Mouse (Mus musculus) cerebellum, adult 2 months (tissue): Measurements from ENCODE around the gene Kynu. TPM values are rescaled to one million over a fixed set of nuclear protein-coding genes. Genes with fewer than 3 reads are reported as not detected.

Source experiments
- DNase-seq, 2 experiments: peaks; one replicate each; pipeline ENCODE4 v3.0.0; 2021
- H3K27ac ChIP-seq: fragments of 200-500 bp; 2 replicates; pipeline ENCODE4 v1.5.1; 2012; ENCODE audit warnings: low read length, control low read depth, inconsistent platforms; ENCODE audit not compliant: insufficient read depth
- H3K27me3 ChIP-seq: fragments of 200-500 bp; 2 replicates; pipeline ENCODE4 v1.6.1; 2012; ENCODE audit warnings: inconsistent platforms, mild to moderate bottlenecking, low read length, moderate library complexity; ENCODE audit not compliant: control insufficient read depth, insufficient read depth
- H3K4me1 ChIP-seq: fragments of 200-500 bp; 2 replicates; pipeline ENCODE4 v1.6.1; 2011; ENCODE audit warnings: low read length; ENCODE audit not compliant: control insufficient read depth, insufficient read depth
- H3K4me3 ChIP-seq: fragments of 200-500 bp; replicated peaks from 2 replicates; pipeline ENCODE3; 2011; ENCODE audit warnings: mild to moderate bottlenecking, low read depth, low read length, control low read depth; ENCODE audit not compliant: insufficient read depth
- CTCF ChIP-seq: fragments of 200-500 bp; IDR thresholded peaks from 2 replicates; pipeline ENCODE4 v1.5.1; 2011; ENCODE audit warnings: low read depth, mild to moderate bottlenecking, control low read depth, low read length, moderate library complexity, borderline replicate concordance; ENCODE audit not compliant: insufficient read depth
- POLR2A ChIP-seq: fragments of 200-500 bp; IDR thresholded peaks from 2 replicates; pipeline ENCODE4 v1.6.1; 2011; ENCODE audit warnings: low read length, control low read depth, borderline replicate concordance; ENCODE audit not compliant: insufficient read depth
- WGBS: fragments of 180-500 bp; shearing (Covaris S2); methylation state at CpG from one replicate; pipeline ENCODE4 v1.1.7; 2018; 5-methylcytosine and 5-hydroxymethylcytosine counted together
- polyA plus RNA-seq: library from polyadenylated mRNA; depleted of rRNA; stranded (reverse); fragments of >200 nt; gene quantifications from 2 replicates; pipeline ENCODE4 v1.2.3, GENCODE M21; 2012; rRNA removed

Kynu gene
- polyA plus RNA-seq, result 0.05 TPM in 2 replicates

DNA sequence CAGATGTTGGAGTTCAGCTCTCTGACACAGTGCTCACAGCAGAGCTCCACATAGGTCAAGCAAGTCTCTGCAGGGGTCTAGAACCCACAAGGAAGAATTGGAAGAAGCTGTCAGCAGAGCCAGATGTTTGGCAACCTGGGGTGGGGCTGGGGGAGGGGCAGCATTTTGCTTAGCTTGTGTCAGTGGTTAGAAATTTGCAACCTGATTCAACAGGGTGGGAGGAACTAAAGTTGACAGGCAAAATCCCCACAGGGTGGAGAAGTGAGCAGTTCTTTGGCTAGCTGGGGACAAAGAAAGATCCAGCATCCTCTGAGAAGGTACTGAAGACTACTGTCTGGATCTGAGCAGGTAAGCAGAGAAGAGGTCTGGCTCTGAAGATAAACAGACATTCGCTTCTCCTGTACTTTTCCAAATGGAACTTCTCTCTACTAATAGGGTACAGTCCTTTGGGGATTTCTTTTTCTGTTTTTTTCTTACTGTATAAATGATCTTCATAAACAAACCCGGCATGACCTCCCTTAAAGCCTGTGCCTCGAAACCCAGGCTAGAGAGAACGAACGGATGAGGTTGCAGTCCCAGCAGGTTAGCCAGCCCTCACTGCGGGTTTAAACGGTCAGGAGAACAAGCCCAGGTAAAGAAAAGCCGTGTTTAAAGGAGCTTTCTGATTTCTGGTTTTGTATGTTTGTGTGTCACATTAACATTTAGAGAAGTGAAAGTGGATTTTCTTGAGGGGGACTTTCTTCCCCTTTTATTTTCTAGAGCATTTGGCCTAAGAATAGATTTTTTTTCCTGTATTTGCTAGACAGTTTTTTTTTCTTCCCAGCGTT lies at the start of gene Kynu:
TSS of gene Kynu (plus strand) at position 268 of the 827 bp plus-strand sequence.
- H3K4me1 ChIP-seq, result no peaks in the 10 kb centered on the region
- WGBS, result 33% methylated on average over 9 of the region's 9 CpGs
- TF ChIP-seq POLR2A, result no peak
- TF ChIP-seq CTCF, result no peak

GRCm38 (mm10) chr2:43506182-43506581 lies 48.9 kb upstream of the Kynu start:
- DNase-seq, result no peak
- TF ChIP-seq CTCF (no peak), POLR2A (no peak)
- H3K4me1 ChIP-seq, result no peaks in the 10 kb centered on the region
- WGBS, result 91% methylated on average over 3 of the region's 3 CpGs
- no peaks in the 10 kb centered on the region for H3K27me3 ChIP-seq
- no peak overlapping the region for H3K4me3 ChIP-seq
- no peak overlapping the region for H3K27ac ChIP-seq

More for the DNA sequence above, at the start of gene Kynu:
- H3K4me3 ChIP-seq, result no peak within 1 kb of the TSS
- no peaks in the 10 kb centered on the region for H3K27me3 ChIP-seq
- no peak for DNase-seq
- no peak within 1 kb of the TSS for H3K27ac ChIP-seq

DNA sequence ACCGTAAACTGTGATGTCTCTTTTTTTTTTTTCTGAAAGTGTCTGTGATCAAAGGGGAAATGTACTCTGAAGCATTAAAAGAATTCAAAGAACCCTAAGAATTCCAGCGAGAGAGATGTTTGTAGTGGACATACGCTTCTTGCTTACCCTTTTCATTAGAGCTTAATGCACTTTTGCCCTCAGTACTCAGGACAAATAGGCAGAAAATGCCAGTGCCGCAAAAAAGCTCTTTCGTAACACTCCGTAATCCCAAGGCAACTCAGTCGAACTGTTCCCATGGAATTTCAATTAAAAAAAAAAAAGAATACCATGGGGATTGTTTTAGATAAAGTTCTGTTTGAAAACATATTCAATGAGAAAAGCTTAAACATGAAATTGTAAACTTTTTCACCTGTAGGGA lies 41.3 kb upstream of the Kynu start:
- H3K4me3 ChIP-seq, result no peak overlapping the region
- 37% methylated on average over 7 of the region's 7 CpGs for WGBS
- H3K4me1 ChIP-seq, result no peaks in the 10 kb centered on the region
- no peak overlapping the region for H3K27ac ChIP-seq
- no peaks in the 10 kb centered on the region for H3K27me3 ChIP-seq
- TF ChIP-seq POLR2A (no peak), CTCF (no peak)
- no peak for DNase-seq

GRCm38 (mm10) chr2:43534417-43534816 lies 20.7 kb upstream of the Kynu start:
- DNase-seq, result no peak
- TF ChIP-seq POLR2A (no peak), CTCF (no peak)
- Histone ChIP-seq H3K4me1 (no peaks in the 10 kb centered on the region), H3K4me3 (no peak overlapping the region), H3K27ac (no peak overlapping the region), H3K27me3 (no peaks in the 10 kb centered on the region)
- 86% methylated on average over 2 of the region's 2 CpGs for WGBS

- no peak for DNase-seq
- Histone ChIP-seq H3K4me1 (no peaks in the 10 kb centered on the region), H3K27me3 (no peaks in the 10 kb centered on the region), H3K27ac (no peak overlapping the region), H3K4me3 (no peak overlapping the region)
- WGBS, result 91% methylated on average over 3 of the region's 3 CpGs
- TF ChIP-seq POLR2A, result no peak
- no peak for TF ChIP-seq CTCF
These were observed 12.5 kb upstream of the Kynu start for GRCm38 (mm10) chr2:43542615-43543014.

- no peak for TF ChIP-seq POLR2A
- TF ChIP-seq CTCF, result no peak
- 76% methylated on average over 3 of the region's 3 CpGs for WGBS
These were observed 9.5 kb upstream of the Kynu start for GRCm38 (mm10) chr2:43545665-43546064.

GRCm38 (mm10) chr2:43546448-43546847 lies 8.7 kb upstream of the Kynu start:
- no peak overlapping the region for H3K27ac ChIP-seq
- H3K27me3 ChIP-seq, result no peaks in the 10 kb centered on the region
- H3K4me3 ChIP-seq, result no peak overlapping the region
- H3K4me1 ChIP-seq, result no peaks in the 10 kb centered on the region
- WGBS, result 87% methylated on average over 1 of the region's 1 CpGs
- no peak for TF ChIP-seq POLR2A
- no peak for TF ChIP-seq CTCF
- DNase-seq, result no peak

More at GRCm38 (mm10) chr2:43545665-43546064, 9.5 kb upstream of the Kynu start:
- Histone ChIP-seq H3K27me3 (no peaks in the 10 kb centered on the region), H3K4me1 (no peaks in the 10 kb centered on the region), H3K27ac (no peak overlapping the region), H3K4me3 (no peak overlapping the region)
- DNase-seq, result no peak

DNA sequence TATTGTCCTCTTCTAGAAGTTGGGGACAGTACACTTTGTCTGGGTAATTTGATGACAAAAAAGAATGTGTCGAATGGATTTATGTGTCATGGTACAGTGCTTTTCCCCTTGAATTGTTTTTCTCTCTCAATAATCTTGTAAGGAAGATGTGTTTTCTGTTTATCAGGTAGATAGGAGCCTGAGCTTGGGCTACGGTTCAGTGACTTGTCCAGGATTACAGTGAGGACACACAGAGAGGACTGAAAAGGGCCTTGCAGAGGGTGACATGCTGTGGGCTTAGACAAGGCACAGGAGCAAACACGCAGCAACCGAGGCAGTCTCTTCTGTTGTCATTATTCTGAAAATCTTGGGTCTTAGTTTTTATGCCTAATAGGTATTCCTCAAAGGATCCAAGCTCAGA lies 913 bp upstream of the Kynu start:
- TF ChIP-seq POLR2A (no peak), CTCF (no peak)
- no peak for DNase-seq
- Histone ChIP-seq H3K4me3 (no peak overlapping the region), H3K27me3 (no peaks in the 10 kb centered on the region), H3K27ac (no peak overlapping the region), H3K4me1 (no peaks in the 10 kb centered on the region)
- WGBS, result 52% methylated on average over 4 of the region's 4 CpGs
